Mouse (Mus musculus): ENCODE measurements around the gene Tm7sf2. TPM values are rescaled to one million over a fixed set of nuclear protein-coding genes. Genes with fewer than 3 reads are reported as not detected.

Tm7sf2 gene
- total RNA-seq, 2 experiments from 2014 or later: 1.2 to 4.2 TPM

GRCm38 (mm10) chr19:6070571-6071250 lies 2.5 kb upstream of the Tm7sf2 start:
- no peak for ATAC-seq (replicated peaks; ENCODE audit: low FRiP score, poor library complexity, severe bottlenecking)

GRCm38 (mm10) chr19:6069851-6070250 lies 1.7 kb upstream of the Tm7sf2 start:
- ATAC-seq (replicated peaks; ENCODE audit: low FRiP score, poor library complexity, severe bottlenecking): no peak

DNA sequence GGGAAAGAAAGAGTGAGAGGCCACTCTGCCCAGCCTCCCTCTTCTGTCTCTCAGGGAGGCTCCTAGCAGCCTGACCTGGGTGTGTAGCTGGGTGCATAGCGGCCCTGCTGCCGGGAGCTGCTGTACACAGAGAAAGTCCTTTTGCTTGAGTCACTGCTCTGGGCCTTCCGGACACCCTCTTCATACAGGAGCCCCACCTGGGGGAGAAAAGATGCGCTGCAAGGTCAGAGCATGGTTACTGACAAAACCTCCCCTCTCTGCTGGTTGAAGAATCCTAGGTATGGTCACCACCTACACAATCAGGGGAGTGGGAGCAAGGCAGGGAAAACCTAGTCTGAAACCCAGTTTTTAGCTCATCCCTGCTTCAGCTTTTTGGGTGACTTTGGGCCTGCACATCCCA lies 778 bp upstream of the Tm7sf2 start:
- ATAC-seq (replicated peaks; ENCODE audit: low FRiP score, poor library complexity, severe bottlenecking): no peak

- peak; percentile 66 for ATAC-seq (replicated peaks; ENCODE audit: low FRiP score, poor library complexity, severe bottlenecking)
Observed at GRCm38 (mm10) chr19:6067011-6067723, 1.0 kb downstream of the Tm7sf2 start.

DNA sequence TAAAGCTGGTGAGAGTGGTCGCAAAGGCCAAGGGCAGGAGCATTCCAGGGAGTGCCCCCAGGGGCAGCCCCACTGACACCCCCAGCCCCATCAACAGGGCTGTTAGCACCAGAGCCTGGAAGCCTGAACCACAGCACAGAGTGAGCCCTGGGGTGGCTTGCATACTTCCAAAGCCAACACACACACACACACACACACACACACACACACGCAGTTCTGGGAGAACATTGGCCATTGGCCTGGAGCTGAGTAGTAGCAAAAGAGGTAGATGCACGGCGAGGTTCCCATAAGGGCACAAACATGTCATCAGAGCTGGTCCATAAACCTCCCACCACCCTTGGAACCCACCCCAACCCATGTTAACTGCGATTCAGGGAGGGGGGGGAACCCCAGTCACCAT lies 1.6 kb downstream of the Tm7sf2 start:
- no peak for ATAC-seq (replicated peaks; ENCODE audit: low FRiP score, poor library complexity, severe bottlenecking)

DNA sequence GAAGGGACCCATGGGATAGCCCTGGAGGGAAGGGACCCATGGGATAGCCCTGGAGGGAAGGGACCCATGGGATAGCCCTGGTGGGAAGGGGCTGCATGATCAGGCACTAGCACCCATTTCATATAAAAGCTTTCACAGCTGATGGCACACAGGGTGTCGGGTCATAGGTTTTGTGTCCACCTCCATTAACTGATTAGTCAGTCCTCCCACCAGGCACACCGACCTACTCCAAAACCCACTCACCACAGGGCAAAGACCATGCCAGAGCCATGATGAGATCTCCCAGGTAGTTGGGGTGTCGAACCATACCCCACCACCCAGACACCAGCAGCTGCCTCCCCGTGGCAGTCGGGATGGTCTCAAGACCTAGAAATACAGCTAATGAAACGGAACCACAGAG lies 5.1 kb downstream of the Tm7sf2 start:
- ATAC-seq (replicated peaks; ENCODE audit: low FRiP score, poor library complexity, severe bottlenecking): no peak

DNA sequence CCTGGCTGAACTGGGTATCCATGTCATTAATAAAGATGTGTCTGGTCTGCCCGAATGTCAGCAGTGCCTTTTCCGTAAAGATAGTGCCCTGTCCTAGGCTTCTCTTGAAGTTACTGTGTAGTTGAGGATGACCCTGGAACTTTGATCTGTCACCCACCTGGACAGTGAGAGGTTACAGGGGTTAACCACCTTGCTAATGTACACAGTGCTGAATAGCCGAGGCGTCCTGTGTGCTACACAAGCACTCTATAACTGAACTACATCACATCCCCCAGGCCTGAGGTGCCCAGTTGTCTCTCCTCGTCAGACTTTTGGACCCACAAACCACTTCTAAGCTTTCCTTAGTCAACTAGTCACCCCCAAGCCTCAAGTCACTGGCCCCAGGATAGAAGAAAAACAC lies 5.8 kb downstream of the Tm7sf2 start:
- no peak for ATAC-seq (replicated peaks; ENCODE audit: low FRiP score, poor library complexity, severe bottlenecking)

- peak; percentile 7 for ATAC-seq (replicated peaks; ENCODE audit: low FRiP score, poor library complexity, severe bottlenecking)
Observed at GRCm38 (mm10) chr19:6061641-6062302, 6.4 kb downstream of the Tm7sf2 start.

- ATAC-seq (replicated peaks; ENCODE audit: low FRiP score, poor library complexity, severe bottlenecking): peak; percentile 80
Observed at GRCm38 (mm10) chr19:6061021-6061533, 7.1 kb downstream of the Tm7sf2 start, which contains the start of gene Znhit2. Gene Znhit2 (plus strand): TSS chr19:6061192.

DNA sequence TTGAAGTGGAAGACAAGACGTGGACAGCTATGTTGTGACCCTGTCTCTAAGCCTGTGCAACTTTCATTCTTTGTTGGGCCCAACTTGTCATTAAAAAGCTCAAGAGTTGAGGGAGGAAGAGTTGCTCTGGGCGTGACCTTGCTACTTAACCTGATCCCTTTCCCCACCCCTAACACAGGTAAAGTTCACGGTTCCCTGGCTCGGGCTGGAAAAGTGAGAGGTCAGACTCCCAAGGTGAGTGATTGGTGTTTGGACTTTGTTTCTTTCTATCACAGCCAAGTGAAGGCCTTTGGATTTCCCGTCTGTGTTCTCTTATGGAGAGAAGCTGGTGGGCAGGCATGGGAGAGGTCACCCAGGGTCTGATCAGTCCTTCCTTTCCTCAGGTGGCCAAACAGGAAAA lies 9.2 kb downstream of the Tm7sf2 start:
- ATAC-seq (replicated peaks; ENCODE audit: low FRiP score, poor library complexity, severe bottlenecking): no peak

DNA sequence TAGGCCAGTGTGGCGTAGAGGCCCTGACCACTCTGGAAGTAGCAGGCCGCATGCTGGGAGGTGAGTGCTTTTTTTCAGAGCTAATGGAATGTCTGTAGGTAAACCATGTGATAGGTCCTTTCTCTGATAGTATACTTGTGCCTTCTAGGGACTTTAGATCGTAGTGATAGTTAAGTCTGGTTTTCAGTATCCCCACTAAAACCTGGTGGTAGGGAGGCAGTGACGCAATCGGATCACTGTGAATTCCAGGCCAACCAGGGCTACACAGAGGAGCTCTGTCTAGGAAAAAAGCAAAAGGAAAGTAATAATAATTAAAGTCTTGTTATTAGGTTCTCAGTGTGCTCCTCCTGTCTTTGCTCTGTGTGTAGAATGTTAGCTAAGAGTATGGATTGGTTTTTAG lies 9.7 kb downstream of the Tm7sf2 start:
- ATAC-seq (replicated peaks; ENCODE audit: low FRiP score, poor library complexity, severe bottlenecking): no peak

DNA sequence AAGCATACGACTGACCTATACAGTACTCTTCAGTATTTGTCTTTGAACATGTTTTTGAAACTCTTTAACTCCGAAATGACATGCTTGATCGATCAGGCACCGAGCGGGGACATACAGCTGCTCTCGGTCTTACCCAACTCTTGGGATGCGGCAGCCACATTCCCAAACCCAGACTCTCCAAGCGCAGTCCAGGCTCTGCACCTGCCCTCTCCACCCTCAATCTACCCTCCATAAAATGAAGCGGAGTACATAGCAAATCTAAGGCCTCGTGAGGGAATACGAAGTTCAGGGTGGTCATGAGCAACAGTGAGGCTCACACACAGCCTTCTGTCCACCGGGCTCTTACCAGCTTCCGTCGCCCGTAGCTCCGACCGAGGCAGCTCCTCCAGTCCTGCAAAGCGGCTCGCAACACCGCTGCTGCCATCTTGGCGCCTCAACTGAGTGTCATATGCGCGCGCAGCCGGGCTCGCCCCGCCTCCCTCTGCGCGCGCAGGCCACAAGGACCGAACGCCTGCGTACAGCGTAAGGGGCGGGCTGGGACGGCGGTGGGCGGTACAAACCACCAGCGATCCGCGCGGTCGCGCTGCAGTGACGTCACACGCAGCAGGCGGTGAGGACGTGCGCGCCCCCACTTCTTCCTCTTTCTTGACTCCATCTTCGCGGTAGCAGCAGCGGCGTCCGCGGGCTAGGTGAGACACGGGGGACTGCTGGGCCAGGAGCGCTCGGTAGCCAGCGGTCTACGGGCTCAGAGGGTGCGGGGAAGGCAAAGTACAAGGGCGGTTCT lies 10.7 kb downstream of the Tm7sf2 start, which contains the start of the genes Mrpl49 and Fau:
TSS of gene Mrpl49 (minus strand) at position 473 of the 784 bp plus-strand sequence.
TSS of gene Fau (plus strand) at position 532 of the 784 bp plus-strand sequence.
- ATAC-seq (replicated peaks; ENCODE audit: low FRiP score, poor library complexity, severe bottlenecking): peak; percentile 77

DNA sequence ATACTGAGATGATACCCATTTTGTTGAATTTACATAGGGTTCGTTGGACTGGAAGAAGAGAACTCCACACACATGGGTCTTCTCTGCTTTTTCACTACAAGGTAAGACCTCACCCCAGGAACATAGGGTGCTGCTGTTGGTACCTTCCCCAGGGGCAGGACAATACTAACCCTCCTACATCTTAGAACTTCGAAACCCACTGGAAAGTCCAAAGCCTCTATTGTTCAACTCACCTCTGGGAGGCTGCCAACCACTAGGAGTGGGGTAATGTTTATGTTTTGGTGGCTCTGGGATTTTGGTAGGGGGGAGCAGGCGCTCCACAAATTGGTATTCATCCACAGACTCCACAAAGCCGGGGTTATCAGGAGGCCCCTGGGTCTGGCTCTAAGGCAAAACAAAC lies 11.5 kb downstream of the Tm7sf2 start:
- no peak for ATAC-seq (replicated peaks; ENCODE audit: low FRiP score, poor library complexity, severe bottlenecking)

- no peak for ATAC-seq (replicated peaks; ENCODE audit: low FRiP score, poor library complexity, severe bottlenecking)
Observed at GRCm38 (mm10) chr19:6054296-6054695, 13.9 kb downstream of the Tm7sf2 start.

- no peak for ATAC-seq (replicated peaks; ENCODE audit: low FRiP score, poor library complexity, severe bottlenecking)
Observed at GRCm38 (mm10) chr19:6052516-6052915, 15.7 kb downstream of the Tm7sf2 start.

- ATAC-seq (replicated peaks; ENCODE audit: low FRiP score, poor library complexity, severe bottlenecking): no peak
Observed at GRCm38 (mm10) chr19:6048681-6049410, 19.3 kb downstream of the Tm7sf2 start.

DNA sequence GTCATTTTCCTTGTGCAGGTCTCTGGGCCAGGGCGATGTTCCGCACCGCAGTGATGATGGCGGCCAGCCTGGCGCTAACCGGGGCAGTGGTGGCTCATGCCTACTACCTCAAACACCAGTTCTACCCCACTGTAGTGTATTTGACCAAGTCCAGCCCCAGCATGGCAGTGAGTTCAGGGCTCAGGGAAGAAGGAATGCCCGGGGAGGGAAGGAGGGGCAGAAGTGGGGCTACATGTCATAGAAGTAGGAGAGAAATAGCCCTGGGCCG lies 20.3 kb downstream of the Tm7sf2 start:
- ATAC-seq (replicated peaks; ENCODE audit: low FRiP score, poor library complexity, severe bottlenecking): no peak

- ATAC-seq (replicated peaks; ENCODE audit: low FRiP score, poor library complexity, severe bottlenecking): peak; percentile 18; the same call in 1 of the 2 replicates
Observed at GRCm38 (mm10) chr19:6047154-6047898, 20.8 kb downstream of the Tm7sf2 start.
